Mouse (Mus musculus) forebrain, embryonic 16.5 days (tissue): ENCODE measurements around the gene Klhdc3. TPM values are rescaled to one million over a fixed set of nuclear protein-coding genes. Genes with fewer than 3 reads are reported as not detected.
A peak's percentile ranks its signal among the peaks of the same experiment; 100 is the strongest.

Experiments used
- ATAC-seq: fragments of 200-750 bp; cut with Nextera tagmentation; 2 replicates; pipeline ENCODE4 v1.8.0; 2017; ENCODE audit warnings: mild to moderate bottlenecking, moderate library complexity
- H3K27ac ChIP-seq: fragments of 300-500 bp; sonication (generic); 2 replicates; pipeline ENCODE4 v1.5.1; 2014; ENCODE audit warnings: low read length, control low read depth
- H3K27me3 ChIP-seq: fragments of 300-500 bp; sonication (generic); replicated peaks from 2 replicates; pipeline ENCODE4 v1.6.1; 2014; ENCODE audit warnings: low read length; ENCODE audit not compliant: control insufficient read depth, insufficient read depth
- H3K36me3 ChIP-seq: fragments of 300-500 bp; sonication (generic); 2 replicates; pipeline ENCODE4 v1.6.1; 2014; ENCODE audit not compliant: control insufficient read depth, insufficient read depth
- H3K4me1 ChIP-seq: fragments of 300-500 bp; sonication (generic); replicated peaks from 2 replicates; pipeline ENCODE4 v1.6.1; 2014; ENCODE audit warnings: low read length; ENCODE audit not compliant: control insufficient read depth, insufficient read depth
- H3K4me2 ChIP-seq: fragments of 300-500 bp; sonication (generic); 2 replicates; pipeline ENCODE4 v1.6.1; 2014; ENCODE audit warnings: mild to moderate bottlenecking, low read length, control low read depth
- H3K4me3 ChIP-seq: fragments of 300-500 bp; sonication (generic); replicated peaks from 2 replicates; pipeline ENCODE4 v1.5.1; 2014; ENCODE audit warnings: mild to moderate bottlenecking, low read length, control low read depth
- H3K9ac ChIP-seq: fragments of 300-500 bp; sonication (generic); replicated peaks from 2 replicates; pipeline ENCODE4 v1.6.1; 2014; ENCODE audit warnings: low read depth, low read length, control low read depth
- H3K9me3 ChIP-seq: fragments of 300-500 bp; sonication (generic); 2 replicates; pipeline ENCODE4 v1.6.1; 2016; ENCODE audit warnings: low read length; ENCODE audit not compliant: control insufficient read depth
- WGBS: fragments of 180-500 bp; shearing (Covaris S2); extraction: QIAGEN DNeasy Blood & Tissue Kit; methylation state at CpG from one replicate; pipeline ENCODE4 v1.1.7; 2014; 5-methylcytosine and 5-hydroxymethylcytosine counted together
- polyA plus RNA-seq: library from polyadenylated mRNA; unstranded; fragments of >200 nt; fragmentation: Nextera tagmentation; extraction: Ambion mirVana; gene quantifications from 2 replicates; pipeline ENCODE4 v1.2.1, GENCODE M21; 2015

Klhdc3 gene
- polyA plus RNA-seq, 1 experiment from 2014 or later = 191 TPM

- peaks cover 11% of the 10 kb centered on the region for H3K36me3 ChIP-seq
- H3K9me3 ChIP-seq = no peaks in the 10 kb centered on the region
- H3K27me3 ChIP-seq = no peaks in the 10 kb centered on the region
- H3K27ac ChIP-seq = no peak overlapping the region
- H3K4me2 ChIP-seq = no peak overlapping the region
- no peak for ATAC-seq
- H3K4me3 ChIP-seq = no peak overlapping the region
- H3K4me1 ChIP-seq = no peaks in the 10 kb centered on the region
- WGBS = 94% methylated on average over 12 of the region's 12 CpGs
- H3K9ac ChIP-seq = no peak overlapping the region
These were observed 10.0 kb upstream of the Klhdc3 start for GRCm38 (mm10) chr17:46690665-46691064.

DNA sequence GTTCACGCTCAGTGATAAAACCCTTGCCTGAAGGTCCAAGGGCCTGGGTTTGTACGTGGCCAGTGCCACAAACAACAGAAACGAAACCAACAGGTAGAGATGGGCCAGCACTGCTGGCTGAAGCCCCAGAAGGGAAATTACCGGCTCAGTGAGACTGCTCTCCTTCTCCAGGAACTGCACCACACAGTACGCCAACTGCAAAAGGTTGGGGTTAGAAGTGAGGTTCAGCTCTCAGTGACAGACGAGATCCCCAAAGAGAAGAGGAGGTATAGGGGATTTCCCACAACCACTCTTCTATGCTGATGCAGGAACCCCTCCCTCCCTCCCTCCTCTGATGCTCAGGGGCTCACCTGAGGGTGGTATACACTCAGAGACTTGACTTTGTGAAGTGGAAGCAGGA, 5.2 kb upstream of the Klhdc3 start:
- Histone ChIP-seq H3K4me2 (no peak overlapping the region), H3K36me3 (peaks cover 21% of the 10 kb centered on the region), H3K4me1 (peaks cover 9% of the 10 kb centered on the region), H3K27me3 (no peaks in the 10 kb centered on the region), H3K9ac (no peak overlapping the region), H3K27ac (no peak overlapping the region), H3K4me3 (no peak overlapping the region), H3K9me3 (no peaks in the 10 kb centered on the region)
- ATAC-seq = no peak
- WGBS = 93% methylated on average over 6 of the region's 6 CpGs

- peaks cover 27% of the 10 kb centered on the region for H3K4me1 ChIP-seq
- no peak overlapping the region for H3K4me2 ChIP-seq
- no peak for ATAC-seq
- no peaks in the 10 kb centered on the region for H3K9me3 ChIP-seq
- 82% methylated on average over 16 of the region's 16 CpGs for WGBS
- H3K4me3 ChIP-seq = no peak overlapping the region
- no peak overlapping the region for H3K27ac ChIP-seq
- H3K36me3 ChIP-seq = peaks cover 21% of the 10 kb centered on the region
- no peaks in the 10 kb centered on the region for H3K27me3 ChIP-seq
- no peak overlapping the region for H3K9ac ChIP-seq
These were observed 2.1 kb upstream of the Klhdc3 start for GRCm38 (mm10) chr17:46682654-46683389.

DNA sequence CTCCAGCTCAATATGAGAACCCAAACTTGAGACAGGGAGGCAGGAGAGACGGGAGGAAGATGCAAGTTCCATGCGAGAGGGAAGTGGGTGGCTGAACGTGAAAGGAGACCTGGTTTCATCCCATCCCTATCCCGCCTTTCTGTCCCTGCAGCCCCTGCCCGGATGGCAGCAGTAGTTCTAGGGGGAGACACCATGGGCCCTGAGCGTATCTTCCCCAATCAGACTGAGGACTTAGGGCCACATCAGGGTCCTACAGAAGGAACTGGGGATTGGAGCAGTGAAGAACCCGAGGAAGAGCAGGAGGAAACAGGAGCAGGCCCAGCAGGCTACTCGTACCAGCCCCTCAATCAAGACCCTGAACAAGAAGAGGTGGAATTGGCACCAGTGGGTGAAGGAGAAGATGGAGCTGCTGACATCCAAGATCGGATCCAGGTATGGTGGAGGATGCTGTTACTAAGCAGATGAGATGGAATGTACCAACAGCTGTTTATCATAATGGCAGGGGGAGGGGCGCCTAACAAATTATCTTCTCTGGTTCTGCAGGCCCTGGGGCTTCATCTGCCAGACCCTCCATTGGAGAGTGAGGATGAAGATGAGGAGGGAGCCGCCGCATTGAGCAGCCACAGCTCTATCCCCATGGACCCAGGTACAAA, 878 bp upstream of the Klhdc3 start:
- peak overlapping the region; percentile 72 for H3K4me3 ChIP-seq
- ATAC-seq = no peak; the same call in 1 of the 2 replicates
- 0 out of 2 replicates have a peak overlapping the region, but pooled peaks have one; percentile 60 for H3K27ac ChIP-seq
- WGBS = 24% methylated on average over 12 of the region's 12 CpGs
- H3K4me1 ChIP-seq = peaks cover 27% of the 10 kb centered on the region
- H3K27me3 ChIP-seq = no peaks in the 10 kb centered on the region
- H3K4me2 ChIP-seq = peak overlapping the region; percentile 91
- no peaks in the 10 kb centered on the region for H3K9me3 ChIP-seq
- H3K9ac ChIP-seq = peak overlapping the region; percentile 59
- peaks cover 15% of the 10 kb centered on the region for H3K36me3 ChIP-seq

DNA sequence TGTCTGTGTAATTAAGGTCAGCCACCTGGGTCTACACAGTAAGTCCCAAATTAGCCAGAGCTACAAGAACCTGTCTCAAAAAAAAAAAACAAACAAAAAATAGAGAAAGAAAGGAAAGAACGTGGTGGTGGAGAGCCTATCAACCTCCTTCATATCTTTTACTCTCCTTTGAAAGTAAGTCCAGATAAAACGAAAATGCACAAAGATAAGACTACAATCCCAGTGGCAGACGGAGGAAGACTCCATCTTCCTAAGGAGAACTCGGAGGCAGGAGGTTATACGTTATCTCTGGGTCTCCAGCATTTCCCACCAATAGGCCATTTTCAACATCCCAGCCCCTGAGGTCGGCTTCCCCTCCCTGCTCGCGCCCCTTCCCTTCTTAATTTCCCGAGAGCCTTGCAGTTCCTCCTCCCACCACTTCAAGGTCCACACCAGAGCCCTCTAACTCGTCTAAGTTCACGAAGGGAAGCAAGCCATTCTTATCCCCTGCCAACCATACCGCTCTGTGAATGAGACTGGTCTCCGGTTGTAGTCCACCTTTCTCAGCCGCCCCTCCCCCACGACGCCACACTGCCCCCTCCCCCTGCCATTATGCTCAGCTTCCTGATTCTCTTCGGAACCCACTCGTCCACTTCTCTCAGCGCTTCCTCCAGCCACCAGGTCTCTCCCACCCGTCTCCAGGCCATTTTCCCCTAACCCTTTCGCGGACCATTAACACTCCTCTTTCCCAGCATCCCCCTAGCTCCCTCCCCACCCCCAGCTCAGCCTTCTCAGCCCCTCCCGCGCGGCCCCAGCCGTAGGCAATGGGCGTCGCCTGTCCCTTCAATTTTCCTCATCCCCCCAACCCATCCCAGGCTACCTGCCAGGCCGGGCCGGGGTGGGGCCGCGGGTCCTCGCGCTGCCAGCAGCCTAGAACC, 613 bp downstream of the Klhdc3 start:
- Histone ChIP-seq H3K27ac (peak overlapping the region; percentile 84), H3K4me3 (peak overlapping the region; percentile 72), H3K27me3 (no peaks in the 10 kb centered on the region), H3K4me2 (peak overlapping the region; percentile 81), H3K9ac (peak overlapping the region; percentile 65), H3K36me3 (peaks cover 17% of the 10 kb centered on the region), H3K9me3 (no peaks in the 10 kb centered on the region), H3K4me1 (peaks cover 27% of the 10 kb centered on the region)
- under 1% methylated on average over 34 of the region's 34 CpGs for WGBS
- peak; percentile 49 for ATAC-seq

DNA sequence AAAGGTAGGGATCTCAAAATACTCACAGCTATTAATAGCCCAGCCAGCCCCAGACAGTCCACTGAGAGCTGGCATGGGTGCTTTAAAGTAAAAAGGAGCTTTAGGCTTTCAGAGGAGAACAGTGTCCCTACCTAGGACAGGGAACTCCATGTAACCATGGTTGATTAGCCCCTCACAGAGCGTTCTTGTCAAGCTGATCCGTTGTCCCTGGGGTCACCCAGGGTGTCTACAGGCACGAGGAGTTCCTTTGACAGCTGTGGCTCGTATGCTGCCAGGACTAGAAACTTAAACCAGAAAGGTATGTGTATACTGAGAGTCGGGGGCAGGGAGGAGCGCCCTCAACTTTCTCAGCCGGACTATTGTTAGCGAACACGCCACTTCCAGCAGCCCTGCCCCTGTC, 1.8 kb downstream of the Klhdc3 start:
- Histone ChIP-seq H3K27me3 (no peaks in the 10 kb centered on the region), H3K4me1 (peaks cover 33% of the 10 kb centered on the region), H3K9me3 (no peaks in the 10 kb centered on the region), H3K9ac (0 out of 2 replicates have a peak overlapping the region, but pooled peaks have one; percentile 65), H3K4me2 (peak overlapping the region; percentile 81; the same call in 1 of the 2 replicates), H3K27ac (no peak overlapping the region), H3K4me3 (no peak overlapping the region), H3K36me3 (peaks cover 12% of the 10 kb centered on the region)
- WGBS = 68% methylated on average over 9 of the region's 9 CpGs
- no peak for ATAC-seq

GRCm38 (mm10) chr17:46678416-46678815, 2.3 kb downstream of the Klhdc3 start, which contains the start of gene Mea1:
Mea1 (plus strand) TSS chr17:46678793.
- no peaks in the 10 kb centered on the region for H3K9me3 ChIP-seq
- ATAC-seq = no peak
- H3K4me3 ChIP-seq = peak within 1 kb of the TSS; percentile 72
- H3K4me2 ChIP-seq = peak within 1 kb of the TSS; percentile 81
- WGBS = 86% methylated on average over 7 of the region's 9 CpGs
- H3K9ac ChIP-seq = peak within 1 kb of the TSS; percentile 65
- H3K27me3 ChIP-seq = no peaks in the 10 kb centered on the region
- H3K4me1 ChIP-seq = peaks cover 36% of the 10 kb centered on the region
- H3K36me3 ChIP-seq = peaks cover 10% of the 10 kb centered on the region
- no peak within 1 kb of the TSS for H3K27ac ChIP-seq

DNA sequence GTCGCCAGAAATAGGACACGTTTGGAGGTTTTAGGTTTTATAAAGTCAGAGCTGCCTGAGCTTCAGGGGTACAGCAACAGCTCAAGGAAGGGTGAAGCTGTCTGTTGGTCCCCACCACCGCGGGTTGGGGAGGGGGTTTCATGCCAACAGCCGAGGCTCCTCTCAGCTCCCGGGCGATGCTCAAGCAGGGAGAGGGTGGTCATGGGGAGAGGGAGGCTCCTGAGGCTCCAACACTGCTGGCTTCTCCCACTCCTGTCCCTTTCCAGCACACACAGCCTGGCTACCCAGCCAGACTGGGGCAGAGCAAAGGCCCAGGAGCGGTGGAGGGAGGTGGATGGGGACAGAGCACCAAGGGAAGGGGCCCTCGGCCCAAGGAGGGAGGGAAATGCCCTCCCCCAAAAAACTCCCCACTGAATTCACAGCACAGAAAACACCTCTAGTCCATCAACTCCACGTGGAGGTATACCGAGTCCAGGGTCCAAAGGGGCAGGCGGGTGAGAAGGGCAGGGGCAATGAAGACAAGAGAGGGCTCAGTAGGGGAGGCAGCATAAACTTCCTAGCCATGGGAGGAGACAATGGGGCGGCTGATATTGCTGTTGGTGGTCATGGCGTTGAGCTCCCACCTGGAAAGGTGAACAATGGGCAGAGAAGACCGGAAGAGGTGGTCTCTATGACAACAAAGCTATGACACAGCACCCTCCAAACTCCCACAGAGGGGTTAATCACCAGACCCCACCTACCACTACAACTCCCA, 6.0 kb downstream of the Klhdc3 start:
- no peak overlapping the region; the same call in none of the 2 replicates for H3K9ac ChIP-seq
- peak overlapping the region; percentile 96 for H3K4me3 ChIP-seq
- H3K9me3 ChIP-seq = no peaks in the 10 kb centered on the region
- H3K27ac ChIP-seq = peak overlapping the region; percentile 75
- no peaks in the 10 kb centered on the region for H3K27me3 ChIP-seq
- 19% methylated on average over 15 of the region's 15 CpGs for WGBS
- ATAC-seq = peak; percentile 57
- peaks cover 29% of the 10 kb centered on the region for H3K4me1 ChIP-seq
- H3K36me3 ChIP-seq = peaks cover 14% of the 10 kb centered on the region
- H3K4me2 ChIP-seq = peak overlapping the region; percentile 95
